In the genomic region with DNA sequence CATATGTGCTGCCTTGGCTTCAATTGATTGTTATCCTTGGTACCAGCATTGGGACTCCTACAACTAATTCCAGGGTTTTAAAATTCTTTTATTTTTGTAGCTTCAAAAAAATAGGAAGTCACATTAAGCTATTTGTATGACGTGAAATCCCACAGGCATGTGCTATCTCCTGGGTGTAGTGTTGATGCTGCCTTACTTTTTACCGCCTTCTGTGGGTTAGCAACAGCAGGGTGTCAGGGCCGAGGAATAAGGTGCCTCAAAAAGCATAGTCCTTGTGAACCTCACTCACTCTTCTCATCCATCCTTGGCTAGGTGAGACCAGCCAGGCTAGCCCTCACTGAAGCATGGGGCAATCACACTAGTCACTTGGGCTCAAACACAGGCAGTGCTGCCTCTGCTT, we compare ENCODE assay signal across 22 mouse cellular contexts.
A peak's percentile ranks its signal among the peaks of the same experiment; 100 is the strongest.
DNase-seq lines count a peak whose midpoint lies in the region; ATAC-seq and TF ChIP-seq lines count a peak whose summit lies in the region.
"Had no signal": no experiment of that assay in that cellular context is flagged by ENCODE, and none has a peak within 500 bp of the region (broad histone marks: within the 10 kb centered on the region; RNA-seq: fewer than 3 reads in every experiment).

No protein-coding gene starts in this region.

- peaks cover 33% of the 10 kb centered on the region for H3K4me1 ChIP-seq in megakaryocyte, embryonic 14.5 days
- H3K4me1 ChIP-seq: forebrain, embryonic 10.5 days; forebrain, embryonic 13.5 days; hindbrain, embryonic 12.5 days; hindbrain, embryonic 15.5 days had no signal

- no peak for DNase-seq in gastrocnemius, adult 2 months
- no peak for DNase-seq in gastrocnemius, postnatal 36 days
- peak; percentile 16 for DNase-seq in c-Kit-positive CD71-positive TER-119-positive erythroid progenitor cells, embryonic 14.5 days (ENCODE audit: low spot score)
- no peak for DNase-seq in cerebellum, postnatal 4 days (ENCODE audit: low spot score in 2 of 2)
- DNase-seq in left cerebral cortex, adult 8-10 months (ENCODE audit: low spot score in 2 of 2): no peak
- DNase-seq: adrenal gland, adult 2 months; adrenal gland, postnatal 14 days; cerebellum, adult 11-12 months; cerebellum, adult 8-10 months; cerebellum, postnatal 10 days; cerebellum, postnatal 36 days; gastrocnemius, postnatal 14 days; heart, adult 18-20 months had no signal

- no peak overlapping the region for H3K4me3 ChIP-seq in gastrocnemius, adult 2 months
- peak overlapping the region; percentile 40 for H3K4me3 ChIP-seq in megakaryocyte, embryonic 14.5 days (replicated peaks)
- H3K4me3 ChIP-seq: forebrain, embryonic 10.5 days; forebrain, embryonic 13.5 days; heart, embryonic 13.5 days; hindbrain, embryonic 12.5 days; hindbrain, embryonic 15.5 days had no signal

- peaks cover 84% of the 10 kb centered on the region for H3K36me3 ChIP-seq in megakaryocyte, embryonic 14.5 days (replicated peaks; ENCODE audit: low read length)
- H3K36me3 ChIP-seq: hindbrain, embryonic 15.5 days had no signal

- intact Hi-C loops in gastrocnemius, adult 2 months (cut with DNase I): loop anchor here (5.0 kb wide), 1 partner anchor 280 kb away; no protein-coding TSS in a partner anchor
- intact Hi-C loops in gastrocnemius, postnatal 36 days (cut with DNase I): loop anchor here (5.0 kb wide), 1 partner anchor 40 kb away; no protein-coding TSS in a partner anchor

- H3K27me3 ChIP-seq in megakaryocyte, embryonic 14.5 days (replicated peaks): no peaks in the 10 kb centered on the region
- H3K27me3 ChIP-seq: forebrain, embryonic 13.5 days; heart, embryonic 13.5 days; hindbrain, embryonic 12.5 days; hindbrain, embryonic 15.5 days had no signal

- H3K27ac ChIP-seq in gastrocnemius, adult 2 months: peak overlapping the region; percentile 3; the same call in 1 of the 2 replicates
- H3K27ac ChIP-seq: forebrain, embryonic 10.5 days; forebrain, embryonic 13.5 days; heart, embryonic 13.5 days; hindbrain, embryonic 12.5 days; hindbrain, embryonic 15.5 days had no signal

- no peak for ATAC-seq in megakaryocyte, adult 5-6 weeks (ENCODE audit: poor library complexity, severe bottlenecking)
- peak; percentile 25; the same call in 1 of the 2 replicates for ATAC-seq in megakaryocyte progenitor cell, adult 5-6 weeks (replicated peaks; ENCODE audit: poor library complexity)
- ATAC-seq: forebrain, embryonic 13.5 days; forebrain, embryonic 16.5 days had no signal

- no peak for TF ChIP-seq CTCF in gastrocnemius, adult 2 months (IDR thresholded peaks at IDR 0.05)

- H3K9me3 ChIP-seq in megakaryocyte, embryonic 14.5 days: no peaks in the 10 kb centered on the region
- H3K9me3 ChIP-seq: forebrain, embryonic 10.5 days; forebrain, embryonic 13.5 days; heart, embryonic 13.5 days; hindbrain, embryonic 12.5 days; hindbrain, embryonic 15.5 days had no signal
